Mouse (Mus musculus) kidney, postnatal 0 days (tissue): ENCODE data around the gene Hmg20b. TPM values are rescaled to one million over a fixed set of nuclear protein-coding genes. Genes with fewer than 3 reads are reported as not detected.

Experiments
- ATAC-seq: fragments of 200-750 bp; cut with Nextera tagmentation; replicated peaks from 2 replicates; pipeline ENCODE4 v1.8.0; 2017; ENCODE audit warnings: low read depth, moderate number of reproducible peaks, moderate TSS enrichment, moderate library complexity; ENCODE audit not compliant: low FRiP score
- DNase-seq: peaks from one replicate; pipeline ENCODE4 v3.0.0-alpha.2; 2016; ENCODE audit warnings: low spot score
- H3K27ac ChIP-seq: fragments of 300-500 bp; sonication (generic); 2 replicates; pipeline ENCODE4 v1.5.1; 2014; ENCODE audit warnings: mild to moderate bottlenecking
- H3K27me3 ChIP-seq: fragments of 300-500 bp; sonication (generic); 2 replicates; pipeline ENCODE4 v1.6.1; 2014; ENCODE audit warnings: low read length, mixed read lengths; ENCODE audit not compliant: insufficient read depth
- H3K36me3 ChIP-seq: fragments of 300-500 bp; sonication (generic); 2 replicates; pipeline ENCODE4 v1.6.1; 2014; ENCODE audit warnings: low read length, mixed read lengths; ENCODE audit not compliant: insufficient read depth
- H3K4me1 ChIP-seq: fragments of 300-500 bp; sonication (generic); replicated peaks from 2 replicates; pipeline ENCODE4 v1.6.1; 2014; ENCODE audit warnings: antibody characterized with exemption, low read length, mixed read lengths; ENCODE audit not compliant: insufficient read depth
- H3K4me2 ChIP-seq: fragments of 300-500 bp; sonication (generic); 2 replicates; pipeline ENCODE4 v1.6.1; 2014; ENCODE audit warnings: mild to moderate bottlenecking, low read length, moderate library complexity, mixed read lengths
- H3K4me3 ChIP-seq: fragments of 300-500 bp; sonication (generic); replicated peaks from 2 replicates; pipeline ENCODE4 v1.5.1; 2014; ENCODE audit warnings: low read depth, low read length
- H3K9ac ChIP-seq: fragments of 300-500 bp; sonication (generic); 2 replicates; pipeline ENCODE4 v1.6.1; 2014; ENCODE audit warnings: low read depth, low read length
- H3K9me3 ChIP-seq: fragments of 300-500 bp; sonication (generic); replicated peaks from 2 replicates; pipeline ENCODE4 v1.6.1; 2016; ENCODE audit warnings: low read length, inconsistent platforms, mixed read lengths
- CTCF ChIP-seq: IDR thresholded peaks from 2 replicates; pipeline ENCODE4 v1.5.1; 2016; ENCODE audit warnings: antibody characterized with exemption, low read depth, mild to moderate bottlenecking, moderate library complexity
- WGBS: fragments of 180-500 bp; shearing (Covaris S2); extraction: QIAGEN DNeasy Blood & Tissue Kit; methylation state at CpG from one replicate; pipeline ENCODE4 v1.1.7; 2014; 5-methylcytosine and 5-hydroxymethylcytosine counted together
- polyA plus RNA-seq: library from polyadenylated mRNA; unstranded; fragments of >200 nt; fragmentation: Nextera tagmentation; extraction: Ambion mirVana; gene quantifications from 2 replicates; pipeline ENCODE4 v1.2.1, GENCODE M21; 2015

Hmg20b gene
- polyA plus RNA-seq, 1 experiment from 2014 or later: 92.4 TPM

DNA sequence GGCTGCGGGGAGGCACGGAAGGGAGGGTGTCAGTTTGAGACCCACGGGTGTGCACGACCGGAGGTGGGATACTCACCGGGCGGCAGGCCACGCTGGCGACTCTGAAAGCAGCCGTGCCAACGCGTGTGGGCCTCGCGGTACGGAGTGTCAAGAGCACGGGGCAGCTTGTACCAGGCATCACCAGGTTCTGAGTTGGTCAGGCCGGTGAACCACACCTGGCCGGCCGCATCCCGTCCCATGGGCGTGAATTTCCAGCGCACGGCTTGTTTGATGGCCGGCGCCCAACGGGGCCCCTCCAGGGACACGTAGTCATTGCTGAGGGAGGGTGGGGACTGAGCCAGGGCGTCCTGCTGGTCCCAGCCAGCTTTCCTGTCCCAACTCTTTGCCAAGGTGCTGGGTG, 14.4 kb upstream of the Hmg20b start:
- peaks cover 30% of the 10 kb centered on the region for H3K36me3 ChIP-seq
- H3K4me2 ChIP-seq: peak overlapping the region; percentile 52
- no peak for DNase-seq
- no peak overlapping the region for H3K27ac ChIP-seq
- H3K9ac ChIP-seq: peak overlapping the region; percentile 39; the same call in 1 of the 2 replicates
- peaks cover 18% of the 10 kb centered on the region for H3K4me1 ChIP-seq
- peak overlapping the region; percentile 12 for H3K4me3 ChIP-seq
- H3K27me3 ChIP-seq: no peaks in the 10 kb centered on the region
- no peak for ATAC-seq
- no peaks in the 10 kb centered on the region for H3K9me3 ChIP-seq
- no peak for TF ChIP-seq CTCF
- WGBS: 9% methylated on average over 28 of the region's 28 CpGs

DNA sequence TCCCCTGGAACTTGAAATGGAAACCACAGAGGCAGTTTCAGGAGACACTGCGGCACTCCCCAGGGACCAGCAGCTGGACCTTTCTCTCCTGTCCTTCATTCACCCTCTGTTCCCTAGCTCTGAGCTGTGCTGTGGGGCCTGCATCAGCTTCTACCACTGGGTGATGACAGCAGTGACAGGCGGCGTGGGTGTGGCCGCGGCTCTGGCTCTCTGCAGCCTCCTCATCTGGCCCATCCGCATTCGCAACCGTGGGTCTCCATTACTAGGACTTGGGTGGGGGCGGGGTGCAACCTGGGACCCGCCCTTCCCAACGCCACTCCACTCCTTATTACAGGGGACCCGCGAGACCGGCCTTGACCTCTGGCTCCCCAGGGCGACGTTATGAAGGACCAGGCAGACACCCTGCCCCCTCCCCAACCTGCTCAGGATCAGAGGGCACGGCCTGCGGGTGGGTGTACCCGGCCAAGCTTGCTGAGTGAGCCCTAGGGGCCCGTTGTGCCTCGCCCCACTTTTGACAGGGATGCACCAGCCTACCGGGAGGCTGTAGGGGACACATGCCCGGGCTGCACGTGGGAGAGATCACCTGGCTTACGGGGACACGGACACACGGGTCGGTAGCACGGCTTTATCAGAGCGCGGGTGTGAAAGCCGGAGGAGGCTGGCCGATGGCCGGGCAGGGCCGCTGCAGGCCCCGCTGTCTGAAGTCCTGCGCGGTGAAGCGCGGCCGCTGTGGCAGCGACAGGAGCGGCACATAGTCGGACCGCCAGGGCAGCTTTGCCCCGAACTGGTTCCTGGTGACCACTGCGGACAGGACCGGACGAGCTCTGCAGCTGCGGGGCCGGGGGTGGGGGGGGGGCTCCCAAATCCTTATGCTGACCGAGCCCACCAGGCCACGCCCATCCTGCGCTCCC, 13.4 kb upstream of the Hmg20b start:
- no peaks in the 10 kb centered on the region for H3K27me3 ChIP-seq
- H3K9me3 ChIP-seq: no peaks in the 10 kb centered on the region
- H3K36me3 ChIP-seq: peaks cover 20% of the 10 kb centered on the region
- H3K4me2 ChIP-seq: peak overlapping the region; percentile 52
- H3K4me1 ChIP-seq: peaks cover 23% of the 10 kb centered on the region
- peak overlapping the region; percentile 12 for H3K4me3 ChIP-seq
- DNase-seq: no peak
- H3K9ac ChIP-seq: peak overlapping the region; percentile 29; the same call in 1 of the 2 replicates
- WGBS: 10% methylated on average over 54 of the region's 54 CpGs
- no peak overlapping the region for H3K27ac ChIP-seq
- peak; percentile 10; the same call in 1 of the 2 replicates for ATAC-seq
- no peak for TF ChIP-seq CTCF

DNA sequence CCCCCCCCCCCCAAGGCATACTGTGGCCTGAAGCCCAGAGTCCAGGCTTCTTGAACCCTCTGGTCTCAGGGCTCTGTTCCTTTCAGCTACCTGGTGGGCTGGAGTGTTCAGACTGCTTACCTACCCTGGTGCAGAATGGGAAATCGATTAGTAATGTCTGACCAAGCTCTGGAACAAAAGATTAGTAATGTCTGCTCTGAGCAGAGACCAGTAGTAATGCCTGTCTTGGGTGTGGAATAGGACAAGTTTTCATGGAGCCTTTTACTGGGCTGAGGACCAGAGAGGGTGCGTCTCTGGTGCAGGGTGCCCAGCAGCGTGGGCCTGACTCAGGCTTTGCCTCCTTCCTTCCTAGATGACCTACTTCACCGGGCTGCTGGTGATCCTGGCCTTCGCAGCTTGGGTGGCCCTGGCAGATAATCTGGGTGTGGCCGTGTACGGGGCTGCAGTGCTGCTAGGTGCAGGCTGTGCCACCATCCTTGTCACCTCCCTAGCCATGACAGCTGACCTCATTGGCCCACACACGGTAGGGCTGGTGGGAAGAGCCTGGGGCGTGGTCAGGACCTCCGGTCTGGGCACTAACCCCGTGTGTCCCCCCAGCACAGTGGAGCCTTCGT, 12.2 kb upstream of the Hmg20b start:
- no peaks in the 10 kb centered on the region for H3K27me3 ChIP-seq
- no peak overlapping the region for H3K27ac ChIP-seq
- TF ChIP-seq CTCF: no peak
- peaks cover 9% of the 10 kb centered on the region for H3K36me3 ChIP-seq
- 72% methylated on average over 12 of the region's 12 CpGs for WGBS
- DNase-seq: no peak
- no peak overlapping the region for H3K9ac ChIP-seq
- no peak overlapping the region for H3K4me3 ChIP-seq
- H3K4me2 ChIP-seq: no peak overlapping the region
- H3K9me3 ChIP-seq: no peaks in the 10 kb centered on the region
- peaks cover 30% of the 10 kb centered on the region for H3K4me1 ChIP-seq
- ATAC-seq: no peak

DNA sequence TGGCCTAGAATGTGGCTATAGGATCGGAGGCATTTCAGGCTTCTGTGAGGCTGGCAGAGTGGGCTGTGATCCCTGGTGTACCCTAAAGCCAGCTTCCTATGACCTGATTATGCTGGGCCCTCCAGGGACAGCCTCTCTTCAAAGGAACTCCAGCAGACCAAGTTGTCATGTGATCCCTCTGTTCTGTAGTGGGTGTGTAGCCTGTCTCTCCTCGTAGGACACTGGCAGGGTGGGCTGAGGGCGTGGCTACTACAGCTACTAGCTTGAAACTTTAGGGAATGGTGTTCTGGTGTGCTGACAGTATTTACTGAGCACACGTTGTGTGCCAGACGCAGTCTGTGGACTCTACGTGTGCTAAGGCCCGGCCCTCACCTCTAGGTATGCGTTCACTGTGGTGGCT, 10.4 kb upstream of the Hmg20b start:
- Histone ChIP-seq H3K27ac (no peak overlapping the region), H3K36me3 (no peaks in the 10 kb centered on the region), H3K4me1 (peaks cover 34% of the 10 kb centered on the region), H3K4me3 (no peak overlapping the region), H3K9ac (no peak overlapping the region), H3K27me3 (no peaks in the 10 kb centered on the region), H3K4me2 (no peak overlapping the region), H3K9me3 (no peaks in the 10 kb centered on the region)
- whole genome bisulfite sequencing: 63% methylated on average over 8 of the region's 8 CpGs
- DNase-seq (no peak), ATAC-seq (no peak)
- no peak for TF ChIP-seq CTCF

DNA sequence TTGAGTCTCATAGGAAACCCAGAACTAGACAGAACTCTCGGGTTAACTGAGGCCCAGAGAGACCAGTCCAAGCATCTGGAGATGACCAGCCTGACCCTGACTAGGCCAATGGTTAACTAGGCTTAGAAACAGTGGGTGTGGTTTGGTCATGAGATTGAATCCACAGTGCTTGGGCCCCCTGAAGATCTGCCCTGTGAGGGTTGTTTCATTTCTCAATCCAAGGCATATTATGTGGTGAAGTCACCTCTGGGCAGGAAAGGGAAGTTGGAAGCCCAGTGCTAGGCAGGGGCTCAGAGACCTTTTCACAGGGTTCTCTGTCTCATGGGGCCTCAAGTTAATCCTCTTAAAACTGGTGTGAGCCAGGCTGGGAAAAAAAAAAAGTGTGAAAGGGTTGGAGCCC, 8.6 kb upstream of the Hmg20b start:
- TF ChIP-seq CTCF: no peak
- WGBS: 53% methylated on average over 1 of the region's 1 CpGs
- Histone ChIP-seq H3K9me3 (no peaks in the 10 kb centered on the region), H3K27ac (peak overlapping the region; percentile 8), H3K36me3 (no peaks in the 10 kb centered on the region), H3K4me3 (no peak overlapping the region; the same call in 1 of the 2 replicates), H3K4me2 (peak overlapping the region; percentile 99; the same call in 1 of the 2 replicates), H3K27me3 (no peaks in the 10 kb centered on the region), H3K4me1 (peaks cover 21% of the 10 kb centered on the region; the same call in 1 of the 2 replicates), H3K9ac (0 out of 2 replicates have a peak overlapping the region, but pooled peaks have one; percentile 78)
- ATAC-seq (no peak), DNase-seq (no peak)

DNA sequence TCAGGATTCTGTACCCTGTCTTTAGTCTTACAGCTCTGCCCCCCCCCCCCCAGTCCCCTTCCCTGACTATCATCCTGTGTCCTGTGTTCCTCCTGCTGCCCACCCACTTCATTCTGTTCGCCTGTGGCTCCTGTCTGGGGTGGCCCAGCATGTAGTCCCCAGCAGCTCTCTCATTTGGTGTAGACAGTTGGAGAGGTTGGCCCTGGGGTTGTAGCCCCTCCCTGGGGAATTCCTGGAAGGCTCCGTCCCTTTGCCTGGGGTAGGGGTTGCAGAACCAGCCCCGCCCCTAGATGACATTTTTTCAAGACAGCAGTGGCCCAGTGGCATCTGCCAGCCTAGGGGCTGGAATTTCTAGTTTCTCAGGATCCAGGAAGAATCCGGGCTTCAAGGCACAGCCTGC, 7.9 kb upstream of the Hmg20b start:
- Histone ChIP-seq H3K4me3 (peak overlapping the region; percentile 64), H3K9ac (peak overlapping the region; percentile 78), H3K27ac (no peak overlapping the region; the same call in 1 of the 2 replicates), H3K9me3 (no peaks in the 10 kb centered on the region), H3K4me2 (peak overlapping the region; percentile 99), H3K4me1 (peaks cover 16% of the 10 kb centered on the region; the same call in 1 of the 2 replicates), H3K27me3 (no peaks in the 10 kb centered on the region), H3K36me3 (no peaks in the 10 kb centered on the region)
- DNase-seq: no peak
- TF ChIP-seq CTCF: no peak
- 39% methylated on average over 4 of the region's 4 CpGs for WGBS
- no peak for ATAC-seq
